Mouse (Mus musculus): Measurements from ENCODE around the gene Tigd4.

- TF ChIP-seq CTCF (IDR thresholded peaks at IDR 0.05; ENCODE audit: control insufficient read depth, insufficient read depth, insufficient read length) (no peak), MAX (IDR thresholded peaks at IDR 0.05) (no peak), MYOG (IDR thresholded peaks at IDR 0.05; ENCODE audit: control insufficient read depth, extremely low read depth, insufficient read length) (no peak), CEBPB (IDR thresholded peaks at IDR 0.05; ENCODE audit: low read depth) (no peak), MYOD1 (IDR thresholded peaks at IDR 0.05; ENCODE audit: control insufficient read depth, insufficient read length, low read depth) (no peak)
Measured at GRCm38 (mm10) chr3:84639767-84640500, 46.6 kb downstream of the Tigd4 start.

Measured in C2C12 (cell line).